Mouse (Mus musculus) G1E (cell line): Measurements from ENCODE around the gene Znrf1.

Experiments
- CTCF ChIP-seq: IDR thresholded peaks from 2 replicates; pipeline ENCODE4 v1.5.1; 2012; ENCODE audit warnings: low read depth, low read length, inconsistent platforms, mixed read lengths
- GATA1 ChIP-seq: IDR thresholded peaks from 2 replicates; pipeline ENCODE4 v1.6.1; 2012; ENCODE audit warnings: borderline replicate concordance, low read length, inconsistent platforms, mixed read lengths

DNA sequence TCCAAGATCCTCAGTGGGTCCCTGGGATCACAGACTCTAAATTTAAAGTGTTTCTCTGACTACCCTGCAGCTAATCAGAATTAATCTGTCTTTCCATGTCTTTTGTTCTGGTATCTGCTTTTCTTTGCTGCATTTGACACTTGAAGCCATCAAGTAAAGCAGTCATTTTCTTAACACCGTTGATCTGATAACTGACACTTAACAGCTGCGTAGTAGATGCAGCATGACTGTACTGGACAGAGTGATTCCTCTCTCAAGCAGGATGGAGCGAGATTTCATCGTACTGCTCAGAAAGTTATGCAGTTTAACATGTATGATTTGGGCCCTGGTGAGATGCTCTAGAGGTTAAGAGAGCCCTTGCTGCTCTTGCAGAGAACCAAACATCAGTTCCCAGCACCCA, 39.6 kb downstream of the Znrf1 start:
- TF ChIP-seq CTCF, result no peak
- no peak for TF ChIP-seq GATA1
